Mouse (Mus musculus) small intestine, adult 2 months (tissue): ENCODE data around the gene Cacng4.

ENCODE experiments used
- CTCF ChIP-seq: fragments of 200-500 bp; IDR thresholded peaks from 2 replicates; pipeline ENCODE4 v1.5.1; 2012; ENCODE audit warnings: low read depth, mild to moderate bottlenecking, control low read depth, inconsistent platforms, low read length, moderate library complexity, mixed read lengths; ENCODE audit not compliant: insufficient replicate concordance, insufficient read length; ENCODE audit errors: extremely low read depth
- POLR2A ChIP-seq: fragments of 200-500 bp; IDR thresholded peaks from 2 replicates; pipeline ENCODE4 v1.6.1; 2012; ENCODE audit warnings: low read depth, mild to moderate bottlenecking, control low read depth, inconsistent platforms, low read length, moderate library complexity

DNA sequence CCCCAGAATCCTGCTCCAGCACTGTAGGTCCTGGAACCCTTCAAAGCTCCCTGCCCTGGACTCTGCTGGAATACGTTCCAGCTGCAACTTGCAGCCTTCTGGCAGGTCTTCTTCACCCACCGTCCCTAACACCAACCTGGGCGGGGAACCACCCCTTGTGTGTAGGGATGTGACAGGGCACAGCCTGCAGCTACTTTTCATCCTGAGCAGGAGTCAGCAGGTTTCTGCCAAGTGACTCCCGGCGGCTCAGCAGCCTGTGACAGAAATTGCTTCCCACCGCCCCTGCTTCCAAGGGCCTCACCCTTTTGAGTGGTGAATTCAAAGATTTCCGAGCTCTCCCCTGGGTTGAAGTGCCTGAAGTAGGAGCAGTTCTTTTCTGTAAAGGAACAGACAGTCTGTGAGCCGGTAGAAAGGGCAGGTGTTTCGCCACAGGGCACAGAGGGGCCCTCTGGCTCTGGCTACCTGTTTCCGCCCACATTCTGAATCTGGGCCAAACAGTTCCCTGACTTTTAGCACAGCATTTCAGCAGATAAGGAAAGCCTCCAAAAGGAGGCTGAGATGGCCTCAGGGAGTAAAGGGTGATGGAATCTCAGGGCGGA is 88.8 kb downstream of the Cacng4 start:
- TF ChIP-seq POLR2A (no peak), CTCF (no peak)
